ENCODE assay signal across 8 mouse cellular contexts in genomic region chr10:60284676-60285111, GRCm38 (mm10). TPM values are rescaled to one million over a fixed set of nuclear protein-coding genes. Genes with fewer than 3 reads are reported as not detected.
DNase-seq lines count a peak whose midpoint lies in the region; ATAC-seq lines count a peak whose summit lies in the region.

No protein-coding gene starts in this region.

- 38% methylated on average over 8 of the region's 8 CpGs for WGBS in lung, embryonic 15.5 days
- WGBS in hindbrain, embryonic 11.5 days: 57% methylated on average over 8 of the region's 8 CpGs
- WGBS in midbrain, embryonic 10.5 days: 67% methylated on average over 8 of the region's 8 CpGs

- H3K9me3 ChIP-seq in lung, embryonic 15.5 days: no peaks in the 10 kb centered on the region
- H3K9me3 ChIP-seq in hindbrain, embryonic 11.5 days (ENCODE audit: control insufficient read depth, low read length): no peaks in the 10 kb centered on the region
- H3K9me3 ChIP-seq in midbrain, embryonic 10.5 days (replicated peaks): no peaks in the 10 kb centered on the region

- H3K27me3 ChIP-seq in lung, embryonic 15.5 days: peaks cover 7% of the 10 kb centered on the region; the same call in 1 of the 2 replicates
- no peaks in the 10 kb centered on the region for H3K27me3 ChIP-seq in hindbrain, embryonic 11.5 days (ENCODE audit: control insufficient read depth, insufficient read depth, low read length)
- no peaks in the 10 kb centered on the region for H3K27me3 ChIP-seq in midbrain, embryonic 10.5 days (ENCODE audit: low read depth, poor library complexity, severe bottlenecking)

- H3K27ac ChIP-seq in lung, embryonic 15.5 days: 0 out of 2 replicates have a peak overlapping the region, but pooled peaks have one; percentile 35
- peak overlapping the region; percentile 77 for H3K27ac ChIP-seq in hindbrain, embryonic 11.5 days (ENCODE audit: low read depth, low read length)
- H3K27ac ChIP-seq in midbrain, embryonic 10.5 days (replicated peaks): peak overlapping the region; percentile 78

- no peak for ATAC-seq in lung, embryonic 15.5 days (ENCODE audit: borderline replicate concordance, extremely low read depth, low FRiP score, low TSS enrichment)
- peak; percentile 8; the same call in 1 of the 2 replicates for ATAC-seq in hindbrain, embryonic 11.5 days (ENCODE audit: low FRiP score)

- H3K36me3 ChIP-seq in lung, embryonic 15.5 days: no peaks in the 10 kb centered on the region
- no peaks in the 10 kb centered on the region for H3K36me3 ChIP-seq in hindbrain, embryonic 11.5 days (ENCODE audit: control insufficient read depth, insufficient read depth, low read length)
- H3K36me3 ChIP-seq in midbrain, embryonic 10.5 days: peaks cover 2% of the 10 kb centered on the region; the same call in 1 of the 2 replicates

- no peak overlapping the region for H3K9ac ChIP-seq in lung, embryonic 15.5 days
- H3K9ac ChIP-seq in hindbrain, embryonic 11.5 days (ENCODE audit: low read depth, low read length): no peak overlapping the region

- H3K4me3 ChIP-seq in lung, embryonic 15.5 days: no peak overlapping the region
- no peak overlapping the region for H3K4me3 ChIP-seq in hindbrain, embryonic 11.5 days (ENCODE audit: low read depth, low read length)
- peak overlapping the region; percentile 30 for H3K4me3 ChIP-seq in midbrain, embryonic 10.5 days

- 0 out of 2 replicates have a peak overlapping the region, but pooled peaks have one; percentile 14 for H3K4me2 ChIP-seq in lung, embryonic 15.5 days
- H3K4me2 ChIP-seq in hindbrain, embryonic 11.5 days (replicated peaks; ENCODE audit: low read depth, low read length): 0 out of 2 replicates have a peak overlapping the region, but pooled peaks have one; percentile 31

- H3K4me1 ChIP-seq in lung, embryonic 15.5 days: peaks cover 48% of the 10 kb centered on the region
- H3K4me1 ChIP-seq in hindbrain, embryonic 11.5 days (replicated peaks; ENCODE audit: control insufficient read depth, insufficient read depth, low read length): peaks cover 25% of the 10 kb centered on the region
- peaks cover 90% of the 10 kb centered on the region for H3K4me1 ChIP-seq in midbrain, embryonic 10.5 days

- DNase-seq in lung, postnatal 25 days (ENCODE audit: low spot score): no peak
- DNase-seq in hindbrain, embryonic 11.5 days (ENCODE audit: low spot score): no peak
- DNase-seq in midbrain, embryonic 10.5 days (ENCODE audit: low spot score): no peak
- peak; percentile 76 to 86 for DNase-seq in thymus, postnatal 36 days
- DNase-seq in adrenal gland, adult (ENCODE audit: inconsistent age in 2 of 2, low spot score in 1 of 2): no peak
- no peak for DNase-seq in kidney, postnatal 10 days
- no peak for DNase-seq in c-Kit-positive CD71-positive TER-119-positive erythroid progenitor cells, embryonic 14.5 days (ENCODE audit: low spot score)

RNA-seq across cellular contexts. Expression of gene Psap, which starts 7.3 kb away (rescaled TPM):
- polyA plus RNA-seq in lung, embryonic 15.5 days (2015; fragmentation: Nextera tagmentation; extraction: Ambion mirVana): 118 and 124 TPM in 2 replicates
- 85.7 and 91.4 TPM in 2 replicates for polyA plus RNA-seq in hindbrain, embryonic 11.5 days (2014; fragmentation: Nextera tagmentation; extraction: Ambion mirVana)
- 52.0 and 69.2 TPM in 2 replicates for polyA plus RNA-seq in midbrain, embryonic 10.5 days (2016; fragmentation: Nextera tagmentation; extraction: Ambion mirVana)

Comparison
In these comparisons a context has a peak if more than half of its experiments do, and no peak if none do; other contexts are left out.
1. DNase-seq: peak in thymus, postnatal 36 days (2 of 2); none in lung, postnatal 25 days (single experiment), hindbrain, embryonic 11.5 days (single experiment), midbrain, embryonic 10.5 days (single experiment), adrenal gland, adult (0 of 2), kidney, postnatal 10 days (single experiment) and c-Kit-positive CD71-positive TER-119-positive erythroid progenitor cells, embryonic 14.5 days (single experiment).
2. Peak in every context shown above with its lines, with median percentiles within 50 percentile points of each other: H3K27ac ChIP-seq.